Comparison of ENCODE assay signal across 20 mouse cellular contexts in genomic region chr5:107933202-107933974, GRCm38 (mm10). TPM values are rescaled to one million over a fixed set of nuclear protein-coding genes. Genes with fewer than 3 reads are reported as not detected.
DNase-seq lines count a peak whose midpoint lies in the region; ATAC-seq and TF ChIP-seq lines count a peak whose summit lies in the region.
"Had no signal": no experiment of that assay in that cellular context is flagged by ENCODE, and none has a peak within 500 bp of the region (broad histone marks: within the 10 kb centered on the region; RNA-seq: fewer than 3 reads in every experiment).

No protein-coding gene starts in this region.

- 74% methylated on average over 4 of the region's 4 CpGs for WGBS in intestine, embryonic 14.5 days
- 71% methylated on average over 4 of the region's 4 CpGs for WGBS in intestine, postnatal 0 days
- 62% methylated on average over 4 of the region's 4 CpGs for WGBS in embryonic facial prominence, embryonic 10.5 days
- WGBS in hindbrain, postnatal 0 days, result 80% methylated on average over 4 of the region's 4 CpGs

- H3K27me3 ChIP-seq in intestine, embryonic 14.5 days (replicated peaks; ENCODE audit: control insufficient read depth, insufficient read depth, low read length), result no peaks in the 10 kb centered on the region
- no peaks in the 10 kb centered on the region for H3K27me3 ChIP-seq in intestine, postnatal 0 days (replicated peaks; ENCODE audit: control insufficient read depth, insufficient read depth, low read length)
- H3K27me3 ChIP-seq in embryonic facial prominence, embryonic 10.5 days (replicated peaks; ENCODE audit: low read depth, poor library complexity, severe bottlenecking), result no peaks in the 10 kb centered on the region
- H3K27me3 ChIP-seq in hindbrain, postnatal 0 days (ENCODE audit: insufficient read depth, low read length), result no peaks in the 10 kb centered on the region
- H3K27me3 ChIP-seq: heart, embryonic 15.5 days; intestine, embryonic 15.5 days had no signal

- no peak overlapping the region for H3K9ac ChIP-seq in intestine, embryonic 14.5 days (ENCODE audit: low read length)
- no peak overlapping the region for H3K9ac ChIP-seq in intestine, postnatal 0 days (ENCODE audit: low read depth, low read length)
- no peak overlapping the region for H3K9ac ChIP-seq in hindbrain, postnatal 0 days (replicated peaks; ENCODE audit: low read length)
- H3K9ac ChIP-seq: forebrain, postnatal 0 days; heart, embryonic 15.5 days; hindbrain, embryonic 14.5 days; intestine, embryonic 15.5 days; liver, postnatal 0 days had no signal

- TF ChIP-seq CTCF in intestine, postnatal 0 days (IDR thresholded peaks at IDR 0.05; ENCODE audit: low read depth), result no peak
- no peak for TF ChIP-seq CTCF in hindbrain, postnatal 0 days (IDR thresholded peaks at IDR 0.05; ENCODE audit: low read depth)

- no peak overlapping the region for H3K4me2 ChIP-seq in intestine, embryonic 14.5 days (ENCODE audit: low read length)
- no peak overlapping the region for H3K4me2 ChIP-seq in intestine, postnatal 0 days (replicated peaks; ENCODE audit: low read depth)
- no peak overlapping the region for H3K4me2 ChIP-seq in hindbrain, postnatal 0 days (ENCODE audit: low read depth, low read length)
- H3K4me2 ChIP-seq: heart, embryonic 15.5 days; hindbrain, embryonic 14.5 days; intestine, embryonic 15.5 days; liver, embryonic 11.5 days had no signal

- H3K27ac ChIP-seq in intestine, embryonic 14.5 days (ENCODE audit: low read depth), result no peak overlapping the region
- no peak overlapping the region for H3K27ac ChIP-seq in intestine, postnatal 0 days (ENCODE audit: low read depth, low read length)
- H3K27ac ChIP-seq in embryonic facial prominence, embryonic 10.5 days (replicated peaks), result no peak overlapping the region
- H3K27ac ChIP-seq in hindbrain, postnatal 0 days, result no peak overlapping the region
- H3K27ac ChIP-seq: heart, embryonic 15.5 days; hindbrain, embryonic 14.5 days; intestine, embryonic 15.5 days had no signal

- no peak for ATAC-seq in intestine, embryonic 14.5 days (replicated peaks; ENCODE audit: low FRiP score, low TSS enrichment, low read depth)
- no peak for ATAC-seq in intestine, postnatal 0 days
- ATAC-seq in hindbrain, postnatal 0 days, result no peak
- ATAC-seq: forebrain, postnatal 0 days; intestine, embryonic 15.5 days; liver, postnatal 0 days had no signal

- peak; percentile 27 for DNase-seq in intestine, embryonic 14.5 days (ENCODE audit: low spot score)
- peak; percentile 32 to 48 for DNase-seq in CD8-positive naive resting alpha-beta T cell, adult 2 months (ENCODE audit: low read depth in 2 of 2, low spot score in 2 of 2)
- peak; percentile 46 for DNase-seq in embryonic facial prominence, embryonic 10.5 days (ENCODE audit: low spot score)
- DNase-seq in forelimb bud, embryonic 11.5 days (ENCODE audit: low read depth, low spot score), result peak; percentile 42
- no peak for DNase-seq in adrenal gland, postnatal 14 days
- no peak for DNase-seq in hindbrain, postnatal 0 days (ENCODE audit: low spot score)
- DNase-seq: adrenal gland, adult 8-10 months; forebrain, postnatal 0 days; gastrocnemius, postnatal 36 days; heart, postnatal 36 days; kidney, adult 9 months; kidney, postnatal 14 days; liver, postnatal 0 days; midbrain, embryonic 14.5 days; right cerebral cortex, postnatal 14 days had no signal

- no peaks in the 10 kb centered on the region for H3K9me3 ChIP-seq in intestine, embryonic 14.5 days (ENCODE audit: control insufficient read depth, low read length)
- H3K9me3 ChIP-seq in intestine, postnatal 0 days (ENCODE audit: control insufficient read depth), result no peaks in the 10 kb centered on the region
- no peaks in the 10 kb centered on the region for H3K9me3 ChIP-seq in embryonic facial prominence, embryonic 10.5 days
- H3K9me3 ChIP-seq in hindbrain, postnatal 0 days (ENCODE audit: low read length), result no peaks in the 10 kb centered on the region
- H3K9me3 ChIP-seq: heart, embryonic 15.5 days; intestine, embryonic 15.5 days had no signal

- H3K36me3 ChIP-seq in intestine, embryonic 14.5 days (ENCODE audit: control insufficient read depth, insufficient read depth, low read length), result no peaks in the 10 kb centered on the region
- no peaks in the 10 kb centered on the region for H3K36me3 ChIP-seq in intestine, postnatal 0 days (ENCODE audit: control insufficient read depth, insufficient read depth)
- H3K36me3 ChIP-seq in embryonic facial prominence, embryonic 10.5 days (replicated peaks), result no peaks in the 10 kb centered on the region
- H3K36me3 ChIP-seq in hindbrain, postnatal 0 days (ENCODE audit: insufficient read depth, low read length), result no peaks in the 10 kb centered on the region
- H3K36me3 ChIP-seq: heart, embryonic 15.5 days; intestine, embryonic 15.5 days had no signal

- H3K4me1 ChIP-seq in intestine, embryonic 14.5 days (replicated peaks; ENCODE audit: control insufficient read depth, insufficient read depth, low read length), result no peaks in the 10 kb centered on the region
- no peaks in the 10 kb centered on the region for H3K4me1 ChIP-seq in intestine, postnatal 0 days (replicated peaks; ENCODE audit: control insufficient read depth, insufficient read depth, low read length)
- peaks cover 11% of the 10 kb centered on the region for H3K4me1 ChIP-seq in embryonic facial prominence, embryonic 10.5 days
- H3K4me1 ChIP-seq in hindbrain, postnatal 0 days (ENCODE audit: insufficient read depth, low read length), result no peaks in the 10 kb centered on the region
- H3K4me1 ChIP-seq: heart, embryonic 15.5 days; intestine, embryonic 15.5 days had no signal

- H3K4me3 ChIP-seq in intestine, embryonic 14.5 days (ENCODE audit: low read depth, low read length), result no peak overlapping the region
- no peak overlapping the region for H3K4me3 ChIP-seq in intestine, postnatal 0 days (ENCODE audit: low read depth, low read length)
- no peak overlapping the region for H3K4me3 ChIP-seq in embryonic facial prominence, embryonic 10.5 days
- H3K4me3 ChIP-seq in hindbrain, postnatal 0 days (ENCODE audit: low read length), result no peak overlapping the region
- H3K4me3 ChIP-seq: heart, embryonic 15.5 days; intestine, embryonic 15.5 days had no signal

RNA-seq across cellular contexts. Expression of gene Rpl5, which starts 33.1 kb away (rescaled TPM):
- polyA plus RNA-seq in intestine, embryonic 14.5 days (2014; fragmentation: Nextera tagmentation; extraction: Ambion mirVana), result 74.8 and 83.7 TPM in 2 replicates
- 26.7 and 29.1 TPM in 2 replicates for polyA plus RNA-seq in intestine, postnatal 0 days (2015; fragmentation: Nextera tagmentation; extraction: Ambion mirVana)
- polyA plus RNA-seq in embryonic facial prominence, embryonic 10.5 days (2016; fragmentation: Nextera tagmentation; extraction: Ambion mirVana), result 91.7 and 99.4 TPM in 2 replicates
- total RNA-seq in adrenal gland, postnatal 14 days (2021), result 63.2 and 72.3 TPM in 2 replicates
- 78.0 and 106 TPM in 2 replicates for total RNA-seq in hindbrain, postnatal 0 days (2014; rRNA removed)
- 51.7 and 57.8 TPM in 2 replicates for polyA plus RNA-seq in hindbrain, postnatal 0 days (2015; fragmentation: Nextera tagmentation; extraction: Ambion mirVana)

RNA-seq across cellular contexts. Expression of gene Fam69a, which starts 53.5 kb away (rescaled TPM):
- polyA plus RNA-seq in intestine, embryonic 14.5 days (2014; fragmentation: Nextera tagmentation; extraction: Ambion mirVana), result 24.5 and 25.0 TPM in 2 replicates
- 11.7 and 11.8 TPM in 2 replicates for polyA plus RNA-seq in intestine, postnatal 0 days (2015; fragmentation: Nextera tagmentation; extraction: Ambion mirVana)
- polyA plus RNA-seq in embryonic facial prominence, embryonic 10.5 days (2016; fragmentation: Nextera tagmentation; extraction: Ambion mirVana), result 16.5 and 16.7 TPM in 2 replicates
- total RNA-seq in adrenal gland, postnatal 14 days (2021), result 15.5 and 18.4 TPM in 2 replicates
- total RNA-seq in hindbrain, postnatal 0 days (2014; rRNA removed), result 16.4 and 28.8 TPM in 2 replicates
- 73.6 and 79.5 TPM in 2 replicates for polyA plus RNA-seq in hindbrain, postnatal 0 days (2015; fragmentation: Nextera tagmentation; extraction: Ambion mirVana)

RNA-seq across cellular contexts. Expression of gene Evi5, which starts 58.5 kb away (rescaled TPM):
- polyA plus RNA-seq in intestine, embryonic 14.5 days (2014; fragmentation: Nextera tagmentation; extraction: Ambion mirVana), result 63.6 and 69.7 TPM in 2 replicates
- 39.7 and 41.6 TPM in 2 replicates for polyA plus RNA-seq in intestine, postnatal 0 days (2015; fragmentation: Nextera tagmentation; extraction: Ambion mirVana)
- polyA plus RNA-seq in embryonic facial prominence, embryonic 10.5 days (2016; fragmentation: Nextera tagmentation; extraction: Ambion mirVana), result 55.7 and 56.5 TPM in 2 replicates
- 53.6 and 55.9 TPM in 2 replicates for total RNA-seq in adrenal gland, postnatal 14 days (2021)
- 56.0 and 57.7 TPM in 2 replicates for total RNA-seq in hindbrain, postnatal 0 days (2014; rRNA removed)
- 60.1 and 66.3 TPM in 2 replicates for polyA plus RNA-seq in hindbrain, postnatal 0 days (2015; fragmentation: Nextera tagmentation; extraction: Ambion mirVana)

Comparison
In these comparisons a context has a peak if more than half of its experiments do, and no peak if none do; other contexts are left out.
1. DNase-seq: peak in intestine, embryonic 14.5 days (single experiment), CD8-positive naive resting alpha-beta T cell, adult 2 months (2 of 2), embryonic facial prominence, embryonic 10.5 days (single experiment) and forelimb bud, embryonic 11.5 days (single experiment); none in adrenal gland, postnatal 14 days (single experiment) and hindbrain, postnatal 0 days (single experiment).